Mouse (Mus musculus): ENCODE results near the gene Tas2r135.

Gene Tas2r135

DNA sequence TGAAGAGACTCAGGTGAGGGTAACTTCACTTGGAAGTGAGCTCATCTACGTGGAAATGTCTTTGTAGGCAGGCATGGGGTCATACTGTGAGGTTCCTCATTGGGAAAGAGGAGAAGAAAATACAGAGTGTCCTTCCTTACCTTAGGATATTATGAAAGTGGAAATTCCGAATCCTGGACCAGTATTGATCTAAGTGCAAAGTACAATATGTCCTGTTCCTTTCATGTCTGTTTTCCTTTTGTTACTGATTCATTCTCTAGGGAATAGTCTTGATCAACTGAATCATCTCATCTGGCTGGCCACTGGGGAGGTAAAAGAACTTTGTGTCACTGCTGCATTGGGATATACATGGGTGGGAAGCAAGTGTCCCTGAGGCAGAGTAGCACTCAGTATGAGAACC is 30.3 kb downstream of the Tas2r135 start:
- DNase-seq: no peak

DNA sequence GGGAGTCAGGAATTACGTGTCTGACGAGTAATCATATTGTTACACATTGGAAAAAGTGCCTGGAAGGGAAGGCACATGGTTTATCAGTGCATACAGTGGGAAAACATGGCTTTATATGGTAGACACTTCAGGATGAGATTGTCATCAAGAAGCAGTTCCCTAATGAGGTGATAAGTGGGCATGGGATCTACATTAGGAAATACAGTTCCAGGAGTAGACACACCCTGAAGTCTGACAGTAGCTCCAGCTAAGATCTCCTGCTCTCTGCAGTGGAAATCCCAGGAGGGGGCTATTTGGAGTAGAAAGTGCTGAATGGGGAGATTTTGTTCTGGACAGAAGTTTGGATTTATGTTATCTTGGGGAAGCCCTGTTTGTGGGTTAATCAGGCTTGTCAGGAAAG is 36.2 kb downstream of the Tas2r135 start:
- no peak for DNase-seq

DNA sequence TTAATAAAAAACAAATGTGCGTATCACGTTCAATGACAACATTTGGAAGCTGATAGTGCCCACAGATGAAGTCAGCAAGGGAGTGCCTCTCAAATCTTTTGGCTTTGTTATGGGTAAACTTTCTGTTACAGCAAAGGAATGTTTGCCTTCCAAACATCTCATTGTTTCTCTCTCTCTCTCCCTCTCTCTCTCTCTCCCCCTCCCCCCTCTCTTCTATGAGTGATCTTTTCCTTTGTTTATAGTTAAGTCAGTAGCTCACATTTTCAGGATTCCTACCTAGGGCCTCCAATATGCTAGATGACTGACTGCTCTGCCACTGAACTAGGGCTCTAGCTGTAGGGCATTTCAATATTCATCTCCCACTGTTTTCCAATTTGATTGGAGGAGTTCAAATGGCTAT is 39.3 kb downstream of the Tas2r135 start:
- DNase-seq: no peak

DNA sequence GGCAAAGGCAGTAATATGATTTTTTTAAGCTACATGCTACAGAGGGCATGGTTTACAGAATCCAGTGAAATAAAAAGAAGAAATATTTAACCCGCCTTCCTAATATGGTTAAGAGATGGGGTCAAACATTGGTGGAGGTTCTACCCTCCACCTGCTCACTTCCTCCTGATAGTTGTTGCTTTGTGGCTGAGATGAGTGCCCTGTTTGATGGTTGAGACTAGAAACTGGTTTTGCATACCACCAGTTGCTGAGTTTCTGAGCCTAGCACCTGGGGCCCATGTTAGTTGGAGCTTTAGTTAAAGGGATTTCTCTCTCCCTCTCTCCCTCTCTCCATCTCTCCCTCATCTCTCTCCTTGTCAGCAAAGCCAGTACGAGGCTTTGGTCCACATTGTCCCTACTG is 42.1 kb downstream of the Tas2r135 start:
- DNase-seq: no peak

Measured in spleen, adult 18-20 months (tissue).